Mouse (Mus musculus): ENCODE results near the gene Paip2b. TPM values are rescaled to one million over a fixed set of nuclear protein-coding genes. Genes with fewer than 3 reads are reported as not detected.

Gene Paip2b
- polyA plus RNA-seq, 1 experiment from 2014 or later, result 3.7 TPM

DNA sequence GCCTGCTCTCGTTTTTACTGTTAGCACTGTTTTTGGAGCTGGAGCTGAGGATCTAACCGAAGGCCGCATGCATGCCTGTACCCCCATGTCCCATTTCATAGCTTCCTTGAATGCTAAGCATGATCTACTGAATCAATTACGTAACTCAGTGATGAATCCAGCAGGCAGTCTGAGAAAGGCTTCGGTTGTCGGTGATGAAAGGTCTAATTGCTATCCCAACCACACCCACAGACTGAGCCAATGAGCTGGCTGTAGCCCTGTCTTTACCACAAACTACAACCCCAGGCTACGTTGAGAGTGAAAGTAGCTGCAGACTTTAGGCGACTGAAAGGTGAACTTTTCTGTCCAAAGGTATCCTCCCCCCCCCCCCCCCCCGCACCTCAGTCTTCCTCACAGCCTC lies 57.4 kb downstream of the Paip2b start:
- DNase-seq (no peak), ATAC-seq (ENCODE audit: low read depth) (no peak)
- Histone ChIP-seq H3K27ac (peak overlapping the region; percentile 34; the same call in 1 of the 2 replicates), H3K4me3 (replicated peaks) (peak overlapping the region; percentile 96), H3K9me3 (replicated peaks) (no peaks in the 10 kb centered on the region), H3K36me3 (peaks cover 44% of the 10 kb centered on the region), H3K27me3 (no peaks in the 10 kb centered on the region), H3K4me2 (peak overlapping the region; percentile 91), H3K4me1 (replicated peaks) (peaks cover 28% of the 10 kb centered on the region), H3K9ac (peak overlapping the region; percentile 95)
- 58% methylated on average over 9 of the region's 9 CpGs for WGBS (ENCODE audit: insufficient replicate concordance)

- 62% methylated on average over 5 of the region's 5 CpGs for WGBS (ENCODE audit: insufficient replicate concordance)
- Histone ChIP-seq H3K27ac (no peak overlapping the region), H3K4me1 (replicated peaks) (peaks cover 6% of the 10 kb centered on the region), H3K9me3 (replicated peaks) (no peaks in the 10 kb centered on the region), H3K9ac (no peak overlapping the region), H3K4me2 (no peak overlapping the region), H3K36me3 (peaks cover 52% of the 10 kb centered on the region), H3K4me3 (replicated peaks) (no peak overlapping the region), H3K27me3 (peaks cover 10% of the 10 kb centered on the region)
- DNase-seq (no peak), ATAC-seq (ENCODE audit: low read depth) (no peak)
Observed at GRCm38 (mm10) chr6:83768485-83768884, 63.1 kb downstream of the Paip2b start.

GRCm38 (mm10) chr6:83766982-83767381 lies 64.6 kb downstream of the Paip2b start:
- Histone ChIP-seq H3K27ac (no peak overlapping the region), H3K27me3 (peaks cover 25% of the 10 kb centered on the region), H3K4me2 (no peak overlapping the region), H3K9ac (no peak overlapping the region), H3K4me3 (replicated peaks) (no peak overlapping the region), H3K4me1 (replicated peaks) (peaks cover 11% of the 10 kb centered on the region; the same call in 1 of the 2 replicates), H3K9me3 (replicated peaks) (no peaks in the 10 kb centered on the region), H3K36me3 (peaks cover 37% of the 10 kb centered on the region)
- DNase-seq (no peak), ATAC-seq (ENCODE audit: low read depth) (no peak)
- 72% methylated on average over 3 of the region's 3 CpGs for WGBS (ENCODE audit: insufficient replicate concordance)

- 0 out of 2 replicates have a peak overlapping the region, but pooled peaks have one; percentile 9 for H3K9ac ChIP-seq
- no peak for DNase-seq
Observed at GRCm38 (mm10) chr6:83762880-83763431, 68.6 kb downstream of the Paip2b start.

DNA sequence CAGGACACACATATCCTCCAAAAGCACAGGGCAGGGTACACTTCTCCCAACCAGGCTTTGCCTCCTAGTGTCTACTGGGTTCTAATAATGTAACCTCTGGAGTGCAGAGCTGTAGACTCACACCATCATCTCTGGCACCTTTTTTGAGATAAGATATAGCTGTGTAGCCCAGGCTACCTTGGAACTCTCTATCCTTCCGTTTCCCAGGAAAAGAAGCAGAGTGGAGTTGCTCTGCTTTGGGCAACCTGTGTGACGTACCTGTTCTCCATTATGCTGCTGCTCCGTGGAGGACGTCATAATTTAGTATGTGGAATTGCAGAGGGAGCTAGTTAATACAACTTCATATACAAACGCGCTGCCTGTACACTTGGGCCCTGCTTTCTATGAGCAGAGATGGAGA lies 69.2 kb downstream of the Paip2b start, which contains the start of gene Ankrd53:
Ankrd53 (plus strand) TSS at position 301 of the 400 bp plus-strand sequence.
- H3K9ac ChIP-seq, result 0 out of 2 replicates have a peak within 1 kb of the TSS, but pooled peaks have one; percentile 9
- H3K27ac ChIP-seq, result no peak within 1 kb of the TSS
- H3K9me3 ChIP-seq (replicated peaks), result no peaks in the 10 kb centered on the region
- peak within 1 kb of the TSS; percentile 27 for H3K4me3 ChIP-seq (replicated peaks)
- peaks cover 11% of the 10 kb centered on the region; the same call in 1 of the 2 replicates for H3K4me1 ChIP-seq (replicated peaks)
- H3K4me2 ChIP-seq, result peak within 1 kb of the TSS; percentile 55
- DNase-seq (no peak), ATAC-seq (ENCODE audit: low read depth) (no peak)
- WGBS (ENCODE audit: insufficient replicate concordance), result 37% methylated on average over 6 of the region's 6 CpGs
- peaks cover 65% of the 10 kb centered on the region for H3K27me3 ChIP-seq
- no peaks in the 10 kb centered on the region for H3K36me3 ChIP-seq

More at GRCm38 (mm10) chr6:83762880-83763431, 68.6 kb downstream of the Paip2b start:
- 4% methylated on average over 35 of the region's 35 CpGs for WGBS (ENCODE audit: insufficient replicate concordance)
- H3K4me2 ChIP-seq, result peak overlapping the region; percentile 55
- no peaks in the 10 kb centered on the region for H3K36me3 ChIP-seq
- ATAC-seq (ENCODE audit: low read depth), result peak; percentile 31; the same call in 1 of the 2 replicates
- H3K4me3 ChIP-seq (replicated peaks), result peak overlapping the region; percentile 27
- peaks cover 59% of the 10 kb centered on the region for H3K27me3 ChIP-seq
- H3K4me1 ChIP-seq (replicated peaks), result peaks cover 11% of the 10 kb centered on the region; the same call in 1 of the 2 replicates
- no peak overlapping the region for H3K27ac ChIP-seq
- H3K9me3 ChIP-seq (replicated peaks), result no peaks in the 10 kb centered on the region

GRCm38 (mm10) chr6:83756051-83756450 lies 75.5 kb downstream of the Paip2b start:
- Histone ChIP-seq H3K36me3 (no peaks in the 10 kb centered on the region), H3K4me2 (no peak overlapping the region), H3K9ac (no peak overlapping the region), H3K27me3 (peaks cover 82% of the 10 kb centered on the region), H3K27ac (no peak overlapping the region), H3K9me3 (replicated peaks) (no peaks in the 10 kb centered on the region), H3K4me3 (replicated peaks) (no peak overlapping the region), H3K4me1 (replicated peaks) (no peaks in the 10 kb centered on the region)
- WGBS (ENCODE audit: insufficient replicate concordance), result 69% methylated on average over 9 of the region's 9 CpGs
- DNase-seq, result no peak
- no peak for ATAC-seq (ENCODE audit: low read depth)

Other genes with a start within 250 kb of the Paip2b start
- 3.1 and 3.7 TPM in 2 replicates for gene Clec4f, start 175.6 kb downstream of the Paip2b start, polyA plus RNA-seq (2015; fragmentation: Nextera tagmentation; extraction: Ambion mirVana)
- 0.15 and 0.28 TPM in 2 replicates for gene Cd207, start 153.9 kb downstream of the Paip2b start, polyA plus RNA-seq (2015; fragmentation: Nextera tagmentation; extraction: Ambion mirVana)
- not detected in 2 replicates for gene Vax2, start 120.5 kb downstream of the Paip2b start, polyA plus RNA-seq (2015; fragmentation: Nextera tagmentation; extraction: Ambion mirVana)
- gene Atp6v1b1, start 88.8 kb downstream of the Paip2b start, polyA plus RNA-seq (2015; fragmentation: Nextera tagmentation; extraction: Ambion mirVana), result not detected in 2 replicates
- not detected in 2 replicates for gene Ankrd53, start 69.1 kb downstream of the Paip2b start, polyA plus RNA-seq (2015; fragmentation: Nextera tagmentation; extraction: Ambion mirVana)
- 50.1 and 57.5 TPM in 2 replicates for gene Tex261, start 55.9 kb downstream of the Paip2b start, polyA plus RNA-seq (2015; fragmentation: Nextera tagmentation; extraction: Ambion mirVana)
- gene Nagk, start 36.8 kb downstream of the Paip2b start, polyA plus RNA-seq (2015; fragmentation: Nextera tagmentation; extraction: Ambion mirVana), result 13.4 and 14.3 TPM in 2 replicates
- 16.7 and 22.3 TPM in 2 replicates for gene Zfp638, start 35.4 kb upstream of the Paip2b start, polyA plus RNA-seq (2015; fragmentation: Nextera tagmentation; extraction: Ambion mirVana)
- 1.0 and 1.9 TPM in 2 replicates for gene Dysf, start 176.8 kb upstream of the Paip2b start, polyA plus RNA-seq (2015; fragmentation: Nextera tagmentation; extraction: Ambion mirVana)

Data from liver, embryonic 13.5 days (tissue).